Mouse (Mus musculus) G1E (cell line): ENCODE measurements around the gene Lrp8.

Experiments
- CTCF ChIP-seq: IDR thresholded peaks from 2 replicates; pipeline ENCODE4 v1.5.1; 2012; ENCODE audit warnings: low read depth, low read length, inconsistent platforms, mixed read lengths
- GATA1 ChIP-seq: IDR thresholded peaks from 2 replicates; pipeline ENCODE4 v1.6.1; 2012; ENCODE audit warnings: borderline replicate concordance, low read length, inconsistent platforms, mixed read lengths

DNA sequence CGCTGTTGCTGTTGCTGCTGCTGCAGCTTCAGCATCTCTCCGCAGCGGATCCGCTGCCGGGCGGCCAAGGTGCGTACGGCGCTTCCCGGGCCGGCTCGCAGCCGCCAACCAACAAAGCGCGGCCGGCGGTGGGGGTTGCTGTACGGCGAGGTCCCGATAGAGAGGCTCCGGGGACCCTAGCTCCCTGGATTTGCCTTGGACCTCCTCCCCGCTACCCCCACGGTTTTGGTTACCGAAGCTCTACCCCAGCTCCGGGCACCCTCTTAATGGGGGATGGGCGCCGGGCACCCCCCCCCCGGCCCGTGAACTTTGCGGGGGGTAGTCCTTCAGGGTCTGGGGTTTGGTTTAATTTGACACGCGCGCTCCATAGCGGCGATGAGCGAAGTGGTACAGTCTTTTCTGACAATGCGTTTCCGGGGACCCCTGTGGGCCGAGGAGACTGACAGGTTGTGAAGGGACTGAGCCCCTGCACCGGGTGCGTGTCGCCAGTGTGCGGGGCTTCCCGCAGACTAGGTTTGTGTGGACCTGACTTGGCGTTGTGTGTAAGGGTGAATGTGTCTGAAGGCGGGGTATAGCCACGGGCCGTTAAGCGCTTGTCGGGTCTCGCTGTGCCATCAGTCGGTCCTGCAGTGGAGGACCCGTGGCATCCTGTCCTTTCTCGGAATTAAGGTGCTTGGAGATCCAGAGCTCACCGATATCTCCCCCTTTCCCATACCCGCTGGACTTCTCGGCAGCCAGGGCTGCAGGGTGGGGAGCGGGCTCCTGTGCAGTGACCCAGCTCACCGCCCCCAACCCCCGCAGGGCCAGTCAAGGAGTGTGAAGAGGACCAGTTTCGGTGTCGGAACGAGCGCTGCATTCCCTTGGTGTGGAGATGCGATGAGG is 630 bp downstream of the Lrp8 start:
- no peak for TF ChIP-seq GATA1
- no peak for TF ChIP-seq CTCF
